Mouse (Mus musculus) naive thymus-derived CD4-positive, alpha-beta T cell, adult 5 months (primary cell): Measurements from ENCODE around the gene Senp5. TPM values are rescaled to one million over a fixed set of nuclear protein-coding genes. Genes with fewer than 3 reads are reported as not detected.

Experiments used
- polyA plus RNA-seq: library from polyadenylated mRNA; unstranded; fragments of 100-300 nt; shearing (Covaris generic); gene quantifications from one replicate; pipeline ENCODE4 v1.2.1, GENCODE M21; 2017

Gene Senp5
- polyA plus RNA-seq: 23.2 TPM

DNA sequence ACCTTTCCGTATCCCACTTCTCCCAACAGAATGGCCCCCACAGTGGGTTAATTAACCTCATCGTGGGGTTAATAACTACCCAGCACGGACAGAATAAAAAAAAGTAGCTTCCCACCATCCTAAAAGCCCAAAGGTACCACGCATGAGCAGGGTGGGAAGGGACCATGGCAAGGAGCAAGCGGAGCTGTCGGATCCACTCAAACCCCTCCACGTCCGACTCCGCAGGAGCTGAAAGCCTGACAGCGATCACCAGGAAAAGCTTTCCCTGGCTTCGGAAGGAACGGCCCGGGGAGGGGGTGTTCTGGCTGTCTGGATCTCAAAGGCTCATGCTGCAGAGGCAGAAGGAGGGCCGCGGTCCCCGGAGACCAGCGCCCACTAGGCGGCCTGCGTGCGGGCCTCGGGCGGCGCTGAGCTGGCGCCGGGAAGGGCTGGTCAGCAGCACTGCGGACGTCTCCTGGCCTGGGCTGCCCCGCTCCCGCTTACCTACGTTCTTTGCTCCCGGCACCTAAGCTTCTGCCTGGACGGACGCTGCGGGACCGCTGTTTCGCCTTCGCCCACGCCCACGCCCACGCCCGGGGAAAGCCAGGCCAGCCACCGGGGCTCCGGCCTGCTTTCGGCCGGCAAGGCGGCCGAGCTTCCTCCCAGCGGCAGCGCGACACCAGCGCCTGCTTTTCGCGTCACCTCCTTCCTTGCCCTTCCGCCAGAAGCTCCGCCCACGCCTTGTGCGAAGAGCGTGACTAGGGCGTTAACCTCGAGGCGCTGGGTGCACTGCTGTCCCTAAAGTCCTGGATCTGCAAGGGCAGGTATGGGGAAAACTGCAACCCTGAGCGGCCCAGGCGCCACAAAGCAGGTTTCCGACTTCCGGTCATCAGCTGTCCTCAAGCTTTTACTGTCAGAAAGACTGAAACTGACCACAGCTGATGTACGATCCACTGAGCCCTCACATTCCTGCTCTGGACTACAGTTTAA is at the start of gene Senp5:
Gene Senp5, minus strand, starts transcription at position 779 of the 969 bp plus-strand sequence.

DNA sequence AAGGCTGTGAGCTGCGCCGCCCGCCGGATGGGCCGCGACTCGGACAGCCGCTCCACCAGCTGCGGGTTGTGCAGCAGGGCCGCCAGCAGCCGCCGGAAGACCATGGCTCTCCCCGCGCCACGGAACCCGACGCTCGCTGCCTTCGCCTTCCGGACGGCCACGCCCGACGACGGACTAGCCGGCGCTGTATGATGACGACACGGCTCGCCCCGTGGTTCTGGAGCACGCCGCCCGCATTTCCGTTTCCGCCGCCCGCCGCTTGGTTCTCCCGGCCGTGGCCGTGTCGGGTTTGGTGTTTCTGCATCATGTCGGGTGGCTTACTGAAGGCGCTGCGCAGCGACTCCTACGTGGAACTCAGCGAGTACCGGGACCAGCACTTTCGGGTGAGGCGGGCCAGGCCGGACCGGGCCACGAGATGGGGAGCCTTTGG is 54.7 kb downstream of the Senp5 start, which contains the start of the genes 0610012G03Rik and Ncbp2:
Gene 0610012G03Rik, minus strand, starts transcription at position 150 of the 430 bp plus-strand sequence.
Gene Ncbp2, plus strand, starts transcription at position 169 of the 430 bp plus-strand sequence.

DNA sequence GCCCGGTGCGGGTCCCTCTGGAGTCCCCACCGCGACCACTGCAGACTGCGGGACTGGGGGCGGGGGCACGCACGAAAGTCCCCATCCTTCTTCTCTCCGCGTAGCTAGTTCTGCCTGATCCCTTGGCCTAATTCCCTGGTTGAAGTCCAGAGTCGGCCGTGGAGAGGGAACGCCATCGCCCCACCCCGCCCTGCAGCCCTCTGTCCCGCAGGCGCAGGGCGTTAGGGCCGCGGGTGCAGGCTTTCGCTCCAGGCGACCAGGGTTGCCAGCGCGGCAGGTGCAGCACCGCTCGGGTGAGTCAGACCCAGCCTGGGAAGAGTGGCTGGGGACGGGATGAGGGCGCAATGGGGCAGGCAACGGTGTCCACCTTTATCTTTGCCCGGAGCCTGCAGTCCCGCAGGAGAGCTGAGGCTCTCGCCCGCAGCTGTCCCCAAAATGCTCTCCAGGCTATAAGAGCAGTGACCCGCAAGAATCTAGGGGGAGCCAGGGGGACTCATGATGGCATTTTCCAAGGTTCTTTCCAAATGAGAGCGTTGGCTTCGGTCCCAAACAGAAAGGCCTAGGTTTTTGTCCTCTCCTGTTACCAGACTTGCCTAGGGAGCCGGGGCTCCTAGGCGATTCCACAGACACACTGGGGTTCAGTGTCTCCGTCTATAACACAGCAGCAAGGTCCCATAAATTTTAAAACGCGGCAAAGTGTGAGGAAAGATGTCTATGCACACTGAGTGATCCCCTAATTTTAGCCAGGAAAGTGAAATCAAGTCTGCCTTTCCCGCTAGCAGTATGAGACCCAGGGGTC is 69.1 kb downstream of the Senp5 start, which contains the start of gene Pigz:
Gene Pigz, plus strand, starts transcription at position 101 of the 799 bp plus-strand sequence.

Other genes starting within 250 kb of the Senp5 start
- gene Meltf, start 124.5 kb downstream of the Senp5 start, polyA plus RNA-seq: not detected
- 0.30 TPM for gene Pigz, start 69.4 kb downstream of the Senp5 start, polyA plus RNA-seq
- gene 0610012G03Rik, start 54.8 kb downstream of the Senp5 start, polyA plus RNA-seq: 24.7 TPM
- 15.4 TPM for gene Ncbp2, start 54.8 kb downstream of the Senp5 start, polyA plus RNA-seq
- 154 TPM for gene Pak2, start 76.1 kb upstream of the Senp5 start, polyA plus RNA-seq
- 71.9 TPM for gene Pigx, start 96.5 kb upstream of the Senp5 start, polyA plus RNA-seq
- 3.3 TPM for gene Cep19, start 96.5 kb upstream of the Senp5 start, polyA plus RNA-seq
- 43.1 TPM for gene Nrros, start 162.3 kb upstream of the Senp5 start, polyA plus RNA-seq
- not detected for gene Bex6, start 176.5 kb upstream of the Senp5 start, polyA plus RNA-seq
- gene Fbxo45, start 243.9 kb upstream of the Senp5 start, polyA plus RNA-seq: 11.6 TPM
- gene Wdr53, start 243.9 kb upstream of the Senp5 start, polyA plus RNA-seq: 10.5 TPM